Mouse (Mus musculus) forebrain, embryonic 13.5 days (tissue): ENCODE measurements around the gene Hsd17b1. TPM values are rescaled to one million over a fixed set of nuclear protein-coding genes. Genes with fewer than 3 reads are reported as not detected.

ENCODE experiments used
- ATAC-seq: fragments of 200-750 bp; cut with Nextera tagmentation; 2 replicates; pipeline ENCODE4 v1.8.0; 2017
- H3K27ac ChIP-seq: fragments of 300-500 bp; sonication (generic); 2 replicates; pipeline ENCODE4 v1.5.1; 2015; ENCODE audit warnings: inconsistent platforms, mild to moderate bottlenecking, moderate library complexity
- H3K27me3 ChIP-seq: fragments of 300-500 bp; sonication (generic); 2 replicates; pipeline ENCODE4 v1.6.1; 2015; ENCODE audit warnings: mild to moderate bottlenecking, inconsistent platforms
- H3K36me3 ChIP-seq: fragments of 300-500 bp; sonication (generic); 2 replicates; pipeline ENCODE4 v1.6.1; 2015; ENCODE audit warnings: mild to moderate bottlenecking, inconsistent platforms; ENCODE audit not compliant: poor library complexity, severe bottlenecking
- H3K4me1 ChIP-seq: fragments of 300-500 bp; sonication (generic); 2 replicates; pipeline ENCODE4 v1.6.1; 2015; ENCODE audit warnings: inconsistent platforms
- H3K4me2 ChIP-seq: fragments of 300-500 bp; sonication (generic); 2 replicates; pipeline ENCODE4 v1.6.1; 2015; ENCODE audit warnings: inconsistent platforms, mild to moderate bottlenecking, moderate library complexity
- H3K4me3 ChIP-seq: fragments of 300-500 bp; sonication (generic); 2 replicates; pipeline ENCODE4 v1.5.1; 2015; ENCODE audit warnings: mild to moderate bottlenecking, inconsistent platforms
- H3K9ac ChIP-seq: fragments of 300-500 bp; sonication (generic); 2 replicates; pipeline ENCODE4 v1.6.1; 2015; ENCODE audit warnings: mild to moderate bottlenecking, inconsistent platforms
- H3K9me3 ChIP-seq: fragments of 300-500 bp; sonication (generic); replicated peaks from 2 replicates; pipeline ENCODE4 v1.6.1; 2016; ENCODE audit warnings: inconsistent platforms
- WGBS: fragments of 180-500 bp; shearing (Covaris S2); methylation state at CpG from one replicate; pipeline ENCODE4 v1.1.7; 2015; 5-methylcytosine and 5-hydroxymethylcytosine counted together
- polyA plus RNA-seq: library from polyadenylated mRNA; unstranded; fragments of >200 nt; fragmentation: Nextera tagmentation; extraction: Ambion mirVana; gene quantifications from 2 replicates; pipeline ENCODE4 v1.2.1, GENCODE M21; 2015

The Hsd17b1 gene
- polyA plus RNA-seq, 1 experiment from 2014 or later, result not detected

DNA sequence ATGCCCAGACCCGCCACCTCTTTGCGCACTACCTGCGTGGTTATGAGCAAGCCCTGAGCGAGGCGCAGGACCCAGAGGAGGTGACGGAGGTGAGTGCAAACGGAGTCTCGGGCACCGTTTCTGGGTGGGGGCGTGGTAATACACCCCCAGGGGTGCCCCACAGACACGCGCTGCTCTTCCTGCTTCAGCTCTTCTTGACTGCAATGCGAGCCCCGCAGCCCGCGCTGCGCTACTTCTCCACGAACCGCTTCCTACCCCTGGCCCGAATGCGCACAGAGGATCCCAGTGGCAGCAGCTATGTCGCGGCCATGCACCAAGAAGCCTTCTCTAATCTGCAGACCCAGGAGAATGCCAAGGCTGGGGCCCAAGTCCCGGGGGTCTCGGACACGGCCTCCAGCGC is 1.5 kb downstream of the Hsd17b1 start:
- Histone ChIP-seq H3K9me3 (no peaks in the 10 kb centered on the region), H3K4me3 (no peak overlapping the region), H3K9ac (0 out of 2 replicates have a peak overlapping the region, but pooled peaks have one; percentile 12), H3K36me3 (peaks cover 3% of the 10 kb centered on the region; the same call in 1 of the 2 replicates), H3K27me3 (peaks cover 53% of the 10 kb centered on the region), H3K4me2 (peak overlapping the region; percentile 14; the same call in 1 of the 2 replicates), H3K4me1 (peaks cover 22% of the 10 kb centered on the region), H3K27ac (no peak overlapping the region)
- ATAC-seq, result no peak
- WGBS, result 2% methylated on average over 27 of the region's 27 CpGs

DNA sequence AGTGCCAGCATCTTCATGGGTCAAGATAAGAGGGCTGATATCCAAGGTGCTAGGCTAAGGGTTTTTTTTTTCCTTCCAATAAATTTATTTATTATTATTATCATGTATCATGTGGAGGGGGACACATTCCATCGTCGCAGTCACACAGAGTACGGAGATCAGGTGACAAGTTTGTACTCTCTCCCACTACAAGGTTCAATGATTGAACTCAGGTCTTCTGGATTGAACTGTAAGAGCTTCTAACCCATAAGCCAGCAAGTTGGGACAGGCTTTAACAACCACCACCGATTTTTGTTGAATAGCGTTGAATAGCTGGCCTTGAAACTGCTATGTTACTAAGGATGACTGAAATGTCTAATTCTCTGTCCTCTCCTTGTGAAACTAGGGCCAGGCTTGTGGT is 2.2 kb downstream of the Hsd17b1 start:
- H3K4me1 ChIP-seq, result peaks cover 22% of the 10 kb centered on the region
- H3K27me3 ChIP-seq, result peaks cover 53% of the 10 kb centered on the region
- peaks cover 9% of the 10 kb centered on the region; the same call in 1 of the 2 replicates for H3K36me3 ChIP-seq
- H3K4me3 ChIP-seq, result no peak overlapping the region
- no peak overlapping the region for H3K4me2 ChIP-seq
- no peaks in the 10 kb centered on the region for H3K9me3 ChIP-seq
- ATAC-seq, result no peak
- WGBS, result 60% methylated on average over 5 of the region's 5 CpGs
- no peak overlapping the region for H3K27ac ChIP-seq
- no peak overlapping the region for H3K9ac ChIP-seq

DNA sequence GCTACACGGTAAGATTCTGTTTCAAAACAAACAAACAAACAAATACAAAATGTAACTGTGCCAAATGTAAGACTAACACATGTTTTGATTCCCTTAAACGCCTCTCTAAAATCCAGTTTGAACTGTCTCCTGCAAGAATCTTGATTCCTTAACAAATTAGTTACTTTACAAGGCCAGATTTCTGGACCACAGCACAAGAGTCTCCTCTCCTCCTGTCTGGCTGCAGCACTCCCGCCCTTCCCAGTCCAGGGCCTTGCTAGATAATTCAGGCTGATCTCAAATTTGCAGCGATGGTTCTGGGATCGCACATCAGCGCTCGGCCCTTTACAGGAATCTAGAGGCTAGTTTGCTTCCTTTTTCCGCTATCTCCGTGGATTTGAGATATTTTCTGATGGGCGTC is 3.4 kb downstream of the Hsd17b1 start:
- Histone ChIP-seq H3K4me2 (peak overlapping the region; percentile 99), H3K36me3 (peaks cover 14% of the 10 kb centered on the region; the same call in 1 of the 2 replicates), H3K4me3 (peak overlapping the region; percentile 69), H3K27ac (peak overlapping the region; percentile 86; the same call in 1 of the 2 replicates), H3K27me3 (peaks cover 48% of the 10 kb centered on the region), H3K9me3 (no peaks in the 10 kb centered on the region), H3K4me1 (peaks cover 34% of the 10 kb centered on the region), H3K9ac (peak overlapping the region; percentile 84)
- WGBS, result 5% methylated on average over 10 of the region's 10 CpGs
- ATAC-seq, result no peak

DNA sequence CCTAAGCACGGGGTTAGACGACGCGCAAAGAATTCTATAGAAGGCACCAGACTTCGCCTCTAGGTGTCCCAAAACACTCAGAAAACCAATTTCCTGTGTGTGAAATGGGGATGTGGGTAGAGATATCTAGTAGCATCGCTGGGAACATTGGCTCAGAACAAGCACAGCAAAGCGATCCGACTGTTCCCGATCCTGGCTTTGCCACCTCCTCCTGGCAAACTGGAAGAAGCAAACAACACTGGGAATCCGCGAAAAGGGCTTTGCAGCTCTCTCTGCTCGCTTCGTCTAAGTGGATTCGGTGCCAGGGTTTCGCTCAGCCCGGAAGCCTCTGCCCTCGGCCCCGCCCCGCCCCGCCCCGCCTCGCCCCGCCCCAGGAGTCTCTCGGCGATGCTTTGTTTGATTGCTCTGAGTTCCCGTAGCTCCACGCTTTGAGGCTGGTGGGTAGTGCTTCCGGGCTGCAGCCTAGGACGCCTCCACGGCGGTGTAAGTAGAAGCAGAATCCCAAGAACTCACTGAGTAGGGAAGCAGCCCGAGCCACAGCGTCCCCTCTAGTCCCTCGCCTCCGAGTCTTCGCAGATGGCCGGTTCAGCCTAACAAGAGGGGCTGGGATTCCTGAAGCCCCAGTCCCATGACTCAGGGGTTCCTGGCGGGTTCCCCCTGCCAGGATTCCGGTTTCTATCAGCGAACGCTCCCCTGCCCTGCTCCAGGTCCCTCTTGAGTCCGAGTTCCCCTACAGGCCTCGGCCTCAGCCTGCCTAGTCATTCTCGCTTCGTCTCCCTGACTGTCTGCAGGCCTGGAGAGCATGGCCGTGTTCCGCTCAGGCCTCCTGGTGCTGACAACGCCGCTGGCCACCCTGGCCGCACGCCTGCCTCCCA is 4.2 kb downstream of the Hsd17b1 start, which contains the start of gene Coasy:
Coasy (plus strand) TSS at position 358 of the 875 bp plus-strand sequence.
- Histone ChIP-seq H3K9me3 (no peaks in the 10 kb centered on the region), H3K4me1 (peaks cover 37% of the 10 kb centered on the region), H3K36me3 (peaks cover 14% of the 10 kb centered on the region; the same call in 1 of the 2 replicates), H3K9ac (peak within 1 kb of the TSS; percentile 84), H3K27me3 (peaks cover 40% of the 10 kb centered on the region), H3K4me2 (peak within 1 kb of the TSS; percentile 99), H3K4me3 (peak within 1 kb of the TSS; percentile 69), H3K27ac (peak within 1 kb of the TSS; percentile 86)
- ATAC-seq, result peak; percentile 90
- under 1% methylated on average over 51 of the region's 51 CpGs for WGBS

DNA sequence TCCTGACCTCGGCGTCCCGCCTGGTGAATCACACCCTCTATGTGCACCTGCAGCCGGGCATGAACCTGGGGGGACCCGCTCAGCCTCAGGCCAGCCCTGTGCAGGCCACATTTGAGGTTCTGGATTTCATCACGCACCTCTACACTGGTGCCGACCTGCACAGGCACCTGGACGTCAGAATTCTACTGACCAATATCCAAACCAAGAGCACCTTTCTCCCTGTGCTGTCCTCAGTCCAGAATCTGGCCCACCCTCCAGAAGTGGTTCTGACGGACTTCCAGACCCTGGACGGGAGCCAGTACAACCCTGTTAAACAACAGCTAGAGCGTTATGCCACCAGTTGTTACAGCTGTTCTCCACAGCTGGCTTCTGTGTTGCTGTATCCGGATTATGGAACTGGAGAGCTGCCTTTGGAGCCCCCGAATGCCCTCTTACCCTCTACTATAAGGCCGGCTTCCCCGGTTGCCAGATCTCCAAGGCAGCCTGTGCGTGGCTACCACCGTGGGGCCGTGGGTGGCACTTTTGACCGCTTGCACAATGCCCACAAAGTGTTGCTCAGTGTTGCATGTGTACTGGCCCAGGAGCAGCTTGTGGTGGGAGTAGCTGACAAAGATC is 5.0 kb downstream of the Hsd17b1 start:
- Histone ChIP-seq H3K27ac (peak overlapping the region; percentile 86), H3K27me3 (peaks cover 33% of the 10 kb centered on the region), H3K4me2 (peak overlapping the region; percentile 99), H3K36me3 (peaks cover 14% of the 10 kb centered on the region; the same call in 1 of the 2 replicates), H3K4me1 (peaks cover 45% of the 10 kb centered on the region), H3K9me3 (no peaks in the 10 kb centered on the region), H3K9ac (peak overlapping the region; percentile 84), H3K4me3 (peak overlapping the region; percentile 69)
- 35% methylated on average over 19 of the region's 19 CpGs for WGBS
- peak; percentile 14; the same call in 1 of the 2 replicates for ATAC-seq

DNA sequence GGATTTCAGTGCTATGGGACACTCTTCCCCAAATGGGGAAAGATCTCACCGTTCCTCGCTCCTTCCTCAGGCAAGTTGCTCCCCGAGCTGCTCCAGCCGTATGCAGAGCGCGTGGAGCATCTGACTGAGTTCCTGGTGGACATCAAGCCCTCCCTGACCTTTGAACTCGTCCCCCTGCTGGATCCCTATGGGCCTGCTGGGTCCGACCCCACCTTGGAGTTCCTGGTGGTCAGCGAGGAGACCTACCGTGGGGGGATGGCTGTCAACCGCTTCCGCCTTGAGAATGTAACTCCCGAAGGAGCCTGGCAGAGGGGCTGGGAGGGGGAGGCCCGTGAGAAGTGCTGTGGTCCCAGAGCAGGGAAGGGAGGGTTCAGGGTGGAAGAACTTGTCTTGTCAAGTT is 6.0 kb downstream of the Hsd17b1 start:
- no peak overlapping the region for H3K27ac ChIP-seq
- H3K4me3 ChIP-seq, result peak overlapping the region; percentile 10; the same call in 1 of the 2 replicates
- WGBS, result 89% methylated on average over 14 of the region's 14 CpGs
- no peak for ATAC-seq
- H3K27me3 ChIP-seq, result peaks cover 22% of the 10 kb centered on the region
- no peak overlapping the region for H3K9ac ChIP-seq
- peaks cover 49% of the 10 kb centered on the region for H3K4me1 ChIP-seq
- peaks cover 24% of the 10 kb centered on the region for H3K36me3 ChIP-seq
- H3K4me2 ChIP-seq, result 0 out of 2 replicates have a peak overlapping the region, but pooled peaks have one; percentile 99
- H3K9me3 ChIP-seq, result no peaks in the 10 kb centered on the region

DNA sequence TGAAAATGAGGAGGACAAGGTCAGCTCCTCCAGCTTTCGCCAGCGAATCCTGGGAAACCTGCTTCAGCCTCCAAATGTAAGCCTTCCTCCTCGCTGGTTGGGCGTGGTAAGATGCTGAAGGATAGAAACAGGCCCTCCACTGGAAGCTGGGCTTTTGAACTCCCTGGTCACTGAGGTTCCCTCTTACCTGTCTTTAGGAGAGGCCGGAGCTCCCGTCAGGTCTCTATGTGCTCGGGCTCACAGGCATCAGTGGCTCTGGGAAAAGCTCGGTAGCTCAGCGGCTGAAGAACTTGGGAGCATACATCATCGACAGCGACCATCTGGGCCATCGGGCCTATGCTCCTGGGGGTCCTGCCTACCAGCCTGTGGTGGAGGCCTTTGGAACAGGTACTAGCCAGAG is 6.6 kb downstream of the Hsd17b1 start:
- H3K9me3 ChIP-seq, result no peaks in the 10 kb centered on the region
- H3K4me3 ChIP-seq, result no peak overlapping the region
- peaks cover 49% of the 10 kb centered on the region for H3K4me1 ChIP-seq
- H3K9ac ChIP-seq, result no peak overlapping the region
- H3K36me3 ChIP-seq, result peaks cover 29% of the 10 kb centered on the region
- no peak for ATAC-seq
- peaks cover 17% of the 10 kb centered on the region for H3K27me3 ChIP-seq
- WGBS, result 94% methylated on average over 12 of the region's 12 CpGs
- H3K27ac ChIP-seq, result no peak overlapping the region
- H3K4me2 ChIP-seq, result no peak overlapping the region

DNA sequence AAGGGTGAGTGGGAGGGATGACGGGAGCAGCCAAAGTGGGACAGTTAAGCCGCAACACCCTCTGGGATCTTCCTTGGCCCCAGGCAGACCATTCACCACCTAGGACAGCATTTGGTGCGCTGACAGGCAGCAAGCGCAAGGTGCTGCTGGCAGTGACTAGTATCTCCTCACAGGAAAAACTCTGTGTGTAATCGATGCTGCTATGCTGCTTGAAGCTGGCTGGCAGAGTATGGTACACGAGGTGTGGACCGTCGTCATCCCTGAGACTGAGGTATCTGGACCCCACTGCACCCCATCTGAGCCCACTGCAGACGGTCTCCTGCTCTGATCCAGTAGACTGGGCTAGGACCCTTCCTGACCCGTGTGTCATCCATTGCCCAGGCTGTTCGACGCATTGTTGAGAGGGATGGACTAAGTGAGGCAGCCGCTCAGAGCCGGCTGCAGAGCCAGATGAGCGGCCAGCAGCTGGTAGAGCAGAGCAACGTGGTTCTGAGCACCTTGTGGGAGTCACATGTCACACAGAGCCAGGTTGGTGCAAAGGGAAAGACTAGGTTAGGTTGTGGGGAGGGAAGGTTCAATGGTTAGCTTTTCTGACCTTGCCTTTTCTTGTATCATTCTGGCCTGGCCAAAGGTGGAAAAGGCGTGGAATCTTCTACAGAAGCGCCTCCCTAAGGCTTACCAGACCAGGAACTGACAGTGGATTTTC is 7.6 kb downstream of the Hsd17b1 start:
- H3K9me3 ChIP-seq, result no peaks in the 10 kb centered on the region
- H3K27me3 ChIP-seq, result peaks cover 7% of the 10 kb centered on the region
- peak overlapping the region; percentile 93; the same call in 1 of the 2 replicates for H3K9ac ChIP-seq
- H3K36me3 ChIP-seq, result peaks cover 39% of the 10 kb centered on the region
- peaks cover 49% of the 10 kb centered on the region for H3K4me1 ChIP-seq
- no peak for ATAC-seq
- peak overlapping the region; percentile 84; the same call in 1 of the 2 replicates for H3K4me3 ChIP-seq
- WGBS, result 92% methylated on average over 18 of the region's 18 CpGs
- peak overlapping the region; percentile 81; the same call in 1 of the 2 replicates for H3K4me2 ChIP-seq
- H3K27ac ChIP-seq, result no peak overlapping the region

DNA sequence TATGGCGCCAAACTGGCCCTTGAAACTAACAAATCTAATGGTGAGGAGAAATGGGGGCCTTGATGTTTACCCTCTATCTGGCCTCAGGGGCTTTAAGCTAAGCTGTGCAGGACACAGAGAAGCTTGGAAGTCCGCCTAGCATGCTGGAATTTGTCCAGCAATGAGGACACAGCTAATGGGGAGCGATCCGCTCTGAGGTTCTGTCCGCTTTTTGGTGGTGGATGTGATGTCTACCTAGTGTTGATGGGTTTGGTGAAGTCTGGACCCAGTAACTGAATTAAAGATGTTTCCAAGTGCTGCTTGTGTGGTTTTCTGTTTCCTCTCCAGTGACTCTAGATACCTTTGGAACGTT is 8.1 kb downstream of the Hsd17b1 start:
- Histone ChIP-seq H3K9me3 (no peaks in the 10 kb centered on the region), H3K27me3 (peaks cover 2% of the 10 kb centered on the region), H3K4me3 (peak overlapping the region; percentile 84), H3K4me1 (peaks cover 48% of the 10 kb centered on the region), H3K4me2 (peak overlapping the region; percentile 81), H3K27ac (peak overlapping the region; percentile 84), H3K36me3 (peaks cover 44% of the 10 kb centered on the region), H3K9ac (peak overlapping the region; percentile 93)
- no peak for ATAC-seq
- WGBS, result 81% methylated on average over 6 of the region's 6 CpGs

DNA sequence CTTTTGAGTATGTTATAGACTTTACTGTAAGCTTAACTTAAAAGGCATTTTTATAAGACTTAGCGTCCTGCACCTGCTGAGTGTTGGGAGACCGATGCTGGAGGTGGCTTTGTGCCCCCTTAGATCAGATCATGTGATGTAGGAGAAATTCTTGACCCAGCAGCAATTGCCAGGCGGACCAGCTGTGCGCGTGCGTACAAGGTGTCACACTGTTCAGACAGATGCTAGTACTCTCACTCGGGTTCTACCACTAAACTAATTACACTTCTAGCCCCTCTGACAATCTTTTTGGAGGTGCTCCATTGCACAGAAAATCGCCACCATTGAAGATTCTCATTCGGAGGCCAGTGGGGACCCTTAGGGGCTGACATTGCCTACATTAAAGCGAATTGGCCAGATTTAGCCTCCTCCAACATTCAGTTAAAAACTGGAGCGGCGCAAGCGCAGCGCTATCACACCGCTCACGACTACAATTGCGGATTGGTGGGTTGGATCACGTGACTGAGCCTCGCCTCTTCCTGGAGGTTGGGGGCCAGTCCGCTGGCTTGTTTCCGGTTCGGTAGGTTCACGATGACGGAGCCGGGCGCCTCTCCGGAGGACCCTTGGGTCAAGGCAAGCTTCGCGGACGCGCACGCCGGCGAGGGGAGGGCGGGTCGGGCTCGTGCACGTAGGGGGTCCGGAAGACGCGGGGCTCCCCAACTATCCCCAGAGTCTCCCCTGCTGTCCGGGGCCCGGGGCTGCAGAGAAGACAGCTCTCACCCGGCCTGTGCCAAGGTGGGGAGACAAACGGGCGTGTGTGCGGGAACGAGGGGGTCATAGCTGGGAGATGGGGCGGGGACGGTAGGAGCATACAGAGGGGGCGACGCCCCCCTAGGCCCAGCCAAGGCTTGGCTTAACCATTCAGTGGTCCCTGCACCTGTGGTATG is 8.8 kb downstream of the Hsd17b1 start, which contains the start of gene Mlx:
Mlx (plus strand) TSS at position 522 of the 926 bp plus-strand sequence.
- 1% methylated on average over 52 of the region's 52 CpGs for WGBS
- H3K4me3 ChIP-seq, result peak within 1 kb of the TSS; percentile 84
- H3K27me3 ChIP-seq, result no peaks in the 10 kb centered on the region
- H3K4me1 ChIP-seq, result peaks cover 42% of the 10 kb centered on the region
- no peaks in the 10 kb centered on the region for H3K9me3 ChIP-seq
- ATAC-seq, result peak; percentile 85
- H3K36me3 ChIP-seq, result peaks cover 51% of the 10 kb centered on the region
- peak within 1 kb of the TSS; percentile 93 for H3K9ac ChIP-seq
- peak within 1 kb of the TSS; percentile 81 for H3K4me2 ChIP-seq
- peak within 1 kb of the TSS; percentile 84 for H3K27ac ChIP-seq

DNA sequence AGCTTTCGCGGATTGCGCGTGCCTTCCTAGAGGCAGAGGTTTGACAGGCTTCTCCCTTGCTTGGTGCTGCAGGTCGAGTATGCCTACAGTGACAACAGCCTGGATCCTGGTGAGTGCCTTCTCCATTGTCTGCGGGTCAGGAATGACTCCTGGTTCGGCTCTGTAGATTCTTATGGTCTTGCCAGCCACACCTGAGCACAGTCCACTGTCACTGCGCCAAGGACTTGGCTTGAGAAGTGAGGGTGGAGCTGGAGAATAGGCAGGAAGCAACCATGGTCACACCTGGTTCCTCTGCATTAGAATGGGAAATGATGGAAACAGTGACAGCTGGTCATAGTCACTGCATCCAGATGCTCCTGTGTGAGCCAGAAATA is 9.5 kb downstream of the Hsd17b1 start:
- peak overlapping the region; percentile 81 for H3K4me2 ChIP-seq
- peak overlapping the region; percentile 84 for H3K4me3 ChIP-seq
- ATAC-seq, result no peak
- H3K9ac ChIP-seq, result peak overlapping the region; percentile 93
- peak overlapping the region; percentile 84; the same call in 1 of the 2 replicates for H3K27ac ChIP-seq
- 7% methylated on average over 8 of the region's 8 CpGs for WGBS
- H3K9me3 ChIP-seq, result no peaks in the 10 kb centered on the region
- peaks cover 58% of the 10 kb centered on the region for H3K36me3 ChIP-seq
- H3K4me1 ChIP-seq, result peaks cover 42% of the 10 kb centered on the region
- no peaks in the 10 kb centered on the region for H3K27me3 ChIP-seq
